Mouse (Mus musculus) forebrain, embryonic 13.5 days (tissue): ENCODE measurements around the gene 9430097D07Rik. TPM values are rescaled to one million over a fixed set of nuclear protein-coding genes. Genes with fewer than 3 reads are reported as not detected.

Experiments
- ATAC-seq: fragments of 200-750 bp; cut with Nextera tagmentation; 2 replicates; pipeline ENCODE4 v1.8.0; 2017
- H3K27ac ChIP-seq: fragments of 300-500 bp; sonication (generic); 2 replicates; pipeline ENCODE4 v1.5.1; 2015; ENCODE audit warnings: inconsistent platforms, mild to moderate bottlenecking, moderate library complexity
- H3K27me3 ChIP-seq: fragments of 300-500 bp; sonication (generic); 2 replicates; pipeline ENCODE4 v1.6.1; 2015; ENCODE audit warnings: mild to moderate bottlenecking, inconsistent platforms
- H3K36me3 ChIP-seq: fragments of 300-500 bp; sonication (generic); 2 replicates; pipeline ENCODE4 v1.6.1; 2015; ENCODE audit warnings: mild to moderate bottlenecking, inconsistent platforms; ENCODE audit not compliant: poor library complexity, severe bottlenecking
- H3K4me1 ChIP-seq: fragments of 300-500 bp; sonication (generic); 2 replicates; pipeline ENCODE4 v1.6.1; 2015; ENCODE audit warnings: inconsistent platforms
- H3K4me2 ChIP-seq: fragments of 300-500 bp; sonication (generic); 2 replicates; pipeline ENCODE4 v1.6.1; 2015; ENCODE audit warnings: inconsistent platforms, mild to moderate bottlenecking, moderate library complexity
- H3K4me3 ChIP-seq: fragments of 300-500 bp; sonication (generic); 2 replicates; pipeline ENCODE4 v1.5.1; 2015; ENCODE audit warnings: mild to moderate bottlenecking, inconsistent platforms
- H3K9ac ChIP-seq: fragments of 300-500 bp; sonication (generic); 2 replicates; pipeline ENCODE4 v1.6.1; 2015; ENCODE audit warnings: mild to moderate bottlenecking, inconsistent platforms
- H3K9me3 ChIP-seq: fragments of 300-500 bp; sonication (generic); replicated peaks from 2 replicates; pipeline ENCODE4 v1.6.1; 2016; ENCODE audit warnings: inconsistent platforms
- WGBS: fragments of 180-500 bp; shearing (Covaris S2); methylation state at CpG from one replicate; pipeline ENCODE4 v1.1.7; 2015; 5-methylcytosine and 5-hydroxymethylcytosine counted together
- polyA plus RNA-seq: library from polyadenylated mRNA; unstranded; fragments of >200 nt; fragmentation: Nextera tagmentation; extraction: Ambion mirVana; gene quantifications from 2 replicates; pipeline ENCODE4 v1.2.1, GENCODE M21; 2015

Gene 9430097D07Rik
- polyA plus RNA-seq, 1 experiment from 2014 or later, result 0.18 TPM

DNA sequence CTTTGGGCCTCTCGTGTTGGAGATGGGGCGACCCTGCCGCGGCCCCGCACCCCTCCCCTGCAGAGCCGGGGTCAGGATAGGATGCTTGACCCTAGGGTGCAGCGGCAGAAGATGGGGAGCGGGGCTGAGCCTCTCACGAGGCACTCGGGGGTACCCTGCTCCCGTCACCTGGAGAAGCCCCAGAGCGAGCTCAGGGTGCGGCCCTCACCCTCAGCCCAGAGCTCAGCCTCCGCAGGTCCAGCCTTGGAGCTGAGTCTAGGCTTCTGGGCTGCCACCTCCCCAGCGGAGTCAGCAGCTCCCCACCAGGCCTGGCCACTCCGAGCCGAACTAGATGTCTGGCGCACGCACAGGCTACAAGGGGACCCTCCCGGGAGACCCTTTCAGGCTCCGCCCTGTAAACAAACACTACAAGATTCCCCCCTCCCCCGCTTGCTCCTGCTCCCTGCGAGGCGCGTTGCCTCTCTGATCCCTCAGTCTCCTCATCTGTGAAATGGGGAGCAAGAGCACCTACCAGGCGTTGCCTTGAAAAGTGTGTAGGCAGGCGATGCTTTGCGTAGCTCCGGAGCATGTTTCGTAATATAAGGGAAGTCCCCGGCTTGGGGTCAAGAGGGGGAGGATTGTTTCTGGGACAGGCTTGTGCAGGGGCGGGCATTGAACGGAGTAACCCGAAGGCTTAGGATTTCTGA lies 31.9 kb upstream of the 9430097D07Rik start:
- H3K9ac ChIP-seq, result peak overlapping the region; percentile 78
- H3K4me3 ChIP-seq, result peak overlapping the region; percentile 63
- peaks cover 22% of the 10 kb centered on the region for H3K4me1 ChIP-seq
- H3K9me3 ChIP-seq, result no peaks in the 10 kb centered on the region
- 6% methylated on average over 34 of the region's 34 CpGs for WGBS
- peak; percentile 54 for ATAC-seq
- H3K27ac ChIP-seq, result no peak overlapping the region
- H3K36me3 ChIP-seq, result no peaks in the 10 kb centered on the region
- H3K27me3 ChIP-seq, result no peaks in the 10 kb centered on the region
- H3K4me2 ChIP-seq, result peak overlapping the region; percentile 83

GRCm38 (mm10) chr2:32606161-32607142 lies 31.0 kb upstream of the 9430097D07Rik start:
- Histone ChIP-seq H3K9ac (peak overlapping the region; percentile 78), H3K9me3 (no peaks in the 10 kb centered on the region), H3K36me3 (no peaks in the 10 kb centered on the region), H3K27me3 (no peaks in the 10 kb centered on the region), H3K4me3 (peak overlapping the region; percentile 63), H3K4me1 (peaks cover 23% of the 10 kb centered on the region), H3K4me2 (peak overlapping the region; percentile 83), H3K27ac (no peak overlapping the region)
- WGBS, result 14% methylated on average over 46 of the region's 55 CpGs
- peak; percentile 90 for ATAC-seq

DNA sequence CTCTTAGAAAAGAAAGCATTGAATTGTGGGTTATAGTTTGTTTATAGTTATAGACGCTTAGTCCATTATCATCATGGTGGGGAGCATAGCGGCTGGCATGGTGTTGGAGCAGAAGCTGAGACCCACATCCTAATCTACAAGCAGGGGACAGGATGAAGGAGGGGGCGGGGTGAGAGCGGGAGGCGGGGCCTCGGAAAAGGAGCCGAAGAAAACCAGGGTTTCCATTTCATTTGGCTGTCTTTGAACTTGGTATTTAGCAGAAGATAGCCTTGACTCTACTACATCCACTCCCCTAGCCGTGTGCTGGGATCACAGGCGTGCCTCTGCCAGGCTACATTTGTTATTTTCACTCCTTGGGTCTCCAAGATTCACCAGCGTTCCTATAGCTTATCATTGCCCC lies 29.1 kb upstream of the 9430097D07Rik start:
- WGBS, result 43% methylated on average over 10 of the region's 10 CpGs
- Histone ChIP-seq H3K9me3 (no peaks in the 10 kb centered on the region), H3K36me3 (no peaks in the 10 kb centered on the region), H3K9ac (no peak overlapping the region), H3K4me3 (no peak overlapping the region), H3K4me1 (peaks cover 15% of the 10 kb centered on the region), H3K4me2 (no peak overlapping the region), H3K27me3 (no peaks in the 10 kb centered on the region), H3K27ac (no peak overlapping the region)
- ATAC-seq, result no peak

- Histone ChIP-seq H3K4me3 (peak overlapping the region; percentile 26), H3K9ac (no peak overlapping the region)
These were observed 27.1 kb upstream of the 9430097D07Rik start for GRCm38 (mm10) chr2:32602600-32603054.

DNA sequence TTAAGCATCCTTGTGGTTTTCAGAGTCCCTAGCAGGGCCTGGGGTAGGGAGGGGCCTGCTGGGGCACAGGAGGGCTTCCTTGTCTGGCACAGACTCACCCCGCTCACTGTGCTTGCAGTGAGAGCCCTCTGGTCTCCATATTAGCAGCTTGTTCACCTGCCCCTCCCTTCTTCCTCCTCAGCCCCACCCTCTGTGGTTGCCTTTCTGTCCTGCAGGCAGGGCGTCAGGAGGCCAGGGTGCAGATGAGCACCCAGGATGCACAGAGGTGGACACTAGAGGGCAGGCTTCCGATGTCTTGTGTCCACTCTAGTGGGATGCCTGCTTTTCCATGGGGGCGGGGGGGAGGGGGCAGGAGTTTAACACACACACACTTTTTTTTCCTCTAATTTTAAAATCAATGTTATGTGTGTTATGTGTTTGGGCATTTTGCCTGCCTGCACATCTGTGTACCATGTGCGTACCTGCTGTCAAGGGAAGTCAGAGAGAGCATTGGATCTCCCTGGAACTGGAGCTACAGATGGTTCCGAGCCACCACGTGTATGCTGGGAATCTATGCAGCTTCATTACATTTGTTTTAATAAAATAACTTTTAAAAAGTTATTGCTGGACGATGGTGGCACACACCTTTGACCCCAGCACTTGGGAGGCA lies 26.1 kb upstream of the 9430097D07Rik start:
- Histone ChIP-seq H3K4me2 (no peak overlapping the region), H3K27ac (no peak overlapping the region), H3K9ac (no peak overlapping the region), H3K4me1 (peaks cover 7% of the 10 kb centered on the region; the same call in 1 of the 2 replicates), H3K36me3 (no peaks in the 10 kb centered on the region), H3K4me3 (no peak overlapping the region), H3K27me3 (no peaks in the 10 kb centered on the region), H3K9me3 (no peaks in the 10 kb centered on the region)
- no peak for ATAC-seq
- 48% methylated on average over 7 of the region's 8 CpGs for WGBS

More at GRCm38 (mm10) chr2:32602600-32603054, 27.1 kb upstream of the 9430097D07Rik start:
- Histone ChIP-seq H3K27ac (no peak overlapping the region), H3K9me3 (no peaks in the 10 kb centered on the region), H3K4me2 (peak overlapping the region; percentile 53), H3K27me3 (no peaks in the 10 kb centered on the region), H3K36me3 (no peaks in the 10 kb centered on the region), H3K4me1 (peaks cover 4% of the 10 kb centered on the region; the same call in 1 of the 2 replicates)
- WGBS, result 0% methylated on average over 11 of the region's 11 CpGs
- ATAC-seq, result no peak

- Histone ChIP-seq H3K4me1 (peaks cover 9% of the 10 kb centered on the region; the same call in 1 of the 2 replicates), H3K9me3 (no peaks in the 10 kb centered on the region), H3K27me3 (no peaks in the 10 kb centered on the region), H3K27ac (no peak within 1 kb of the TSS), H3K4me2 (no peak within 1 kb of the TSS), H3K9ac (no peak within 1 kb of the TSS), H3K36me3 (0 out of 2 replicates have a peak, but pooled peaks cover under 1% of the 10 kb centered on the region), H3K4me3 (no peak within 1 kb of the TSS)
- 85% methylated on average over 3 of the region's 3 CpGs for WGBS
- ATAC-seq, result no peak
These were observed 23.9 kb upstream of the 9430097D07Rik start, which contains the start of gene St6galnac6 for GRCm38 (mm10) chr2:32599409-32599808. TSS of gene St6galnac6 (plus strand) at chr2:32599709.

GRCm38 (mm10) chr2:32598506-32598905 lies 23.0 kb upstream of the 9430097D07Rik start:
- WGBS, result 86% methylated on average over 8 of the region's 8 CpGs
- peaks cover 9% of the 10 kb centered on the region; the same call in 1 of the 2 replicates for H3K4me1 ChIP-seq
- H3K27ac ChIP-seq, result no peak overlapping the region
- 0 out of 2 replicates have a peak, but pooled peaks cover 5% of the 10 kb centered on the region for H3K36me3 ChIP-seq
- no peaks in the 10 kb centered on the region for H3K27me3 ChIP-seq
- ATAC-seq, result no peak
- no peak overlapping the region for H3K9ac ChIP-seq
- no peak overlapping the region for H3K4me3 ChIP-seq
- no peak overlapping the region for H3K4me2 ChIP-seq
- no peaks in the 10 kb centered on the region for H3K9me3 ChIP-seq

DNA sequence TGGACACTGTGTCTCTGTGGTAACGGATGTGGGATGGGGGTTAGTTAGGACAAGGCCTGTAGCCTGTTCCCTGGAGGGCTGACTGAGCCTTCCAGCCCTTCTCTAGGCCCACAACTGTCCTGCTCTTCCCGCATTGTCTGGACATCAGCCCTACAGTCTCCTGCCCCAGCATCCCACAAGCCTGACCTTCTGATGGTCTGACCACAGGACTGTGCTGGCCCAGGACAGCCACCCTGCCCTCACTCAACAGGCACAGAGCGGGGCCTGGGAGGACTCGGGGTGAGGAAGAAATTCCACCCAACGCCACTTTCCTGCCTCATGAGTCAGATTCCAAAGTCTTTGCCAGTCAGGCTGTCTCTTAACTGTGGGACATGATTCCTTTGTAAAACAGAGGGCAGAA lies 22.2 kb upstream of the 9430097D07Rik start:
- no peak overlapping the region for H3K4me2 ChIP-seq
- H3K36me3 ChIP-seq, result 0 out of 2 replicates have a peak, but pooled peaks cover 5% of the 10 kb centered on the region
- ATAC-seq, result no peak
- whole genome bisulfite sequencing, result 94% methylated on average over 5 of the region's 5 CpGs
- no peaks in the 10 kb centered on the region for H3K27me3 ChIP-seq
- H3K9me3 ChIP-seq, result no peaks in the 10 kb centered on the region
- H3K4me1 ChIP-seq, result peaks cover 9% of the 10 kb centered on the region; the same call in 1 of the 2 replicates
- no peak overlapping the region for H3K4me3 ChIP-seq
- H3K27ac ChIP-seq, result no peak overlapping the region
- no peak overlapping the region for H3K9ac ChIP-seq

DNA sequence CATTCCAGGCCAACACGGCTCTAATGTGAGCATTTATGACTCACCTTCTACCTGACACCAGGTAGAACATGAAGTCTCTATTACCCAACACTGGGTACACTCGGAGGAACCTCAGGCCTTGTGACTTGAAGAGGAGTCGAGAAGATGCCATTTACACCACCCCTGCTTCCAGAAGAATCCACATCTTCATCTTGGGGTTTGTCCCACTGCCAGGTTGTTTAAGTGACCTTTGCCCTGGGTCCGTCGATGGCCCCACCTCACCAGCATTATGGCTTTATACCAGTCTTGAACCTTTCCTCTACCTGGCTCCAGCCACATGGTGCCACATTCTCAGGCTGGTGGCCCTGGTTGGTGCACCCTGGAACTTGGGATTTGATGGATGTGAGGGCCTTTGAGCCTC lies 21.8 kb upstream of the 9430097D07Rik start:
- Histone ChIP-seq H3K27me3 (no peaks in the 10 kb centered on the region), H3K36me3 (0 out of 2 replicates have a peak, but pooled peaks cover 5% of the 10 kb centered on the region), H3K9ac (no peak overlapping the region), H3K9me3 (no peaks in the 10 kb centered on the region), H3K27ac (0 out of 2 replicates have a peak overlapping the region, but pooled peaks have one; percentile 69), H3K4me2 (no peak overlapping the region), H3K4me1 (0 out of 2 replicates have a peak, but pooled peaks cover 5% of the 10 kb centered on the region), H3K4me3 (no peak overlapping the region)
- ATAC-seq, result no peak
- WGBS, result 93% methylated on average over 5 of the region's 5 CpGs

GRCm38 (mm10) chr2:32596725-32597124 lies 21.2 kb upstream of the 9430097D07Rik start:
- no peak overlapping the region for H3K9ac ChIP-seq
- no peak for ATAC-seq
- WGBS, result 81% methylated on average over 13 of the region's 13 CpGs
- no peak overlapping the region for H3K4me3 ChIP-seq
- H3K9me3 ChIP-seq, result no peaks in the 10 kb centered on the region
- H3K36me3 ChIP-seq, result 0 out of 2 replicates have a peak, but pooled peaks cover 5% of the 10 kb centered on the region
- 0 out of 2 replicates have a peak, but pooled peaks cover 5% of the 10 kb centered on the region for H3K4me1 ChIP-seq
- no peaks in the 10 kb centered on the region for H3K27me3 ChIP-seq
- H3K27ac ChIP-seq, result peak overlapping the region; percentile 69; the same call in 1 of the 2 replicates
- no peak overlapping the region for H3K4me2 ChIP-seq

GRCm38 (mm10) chr2:32591249-32591648 lies 15.8 kb upstream of the 9430097D07Rik start:
- Histone ChIP-seq H3K36me3 (0 out of 2 replicates have a peak, but pooled peaks cover 5% of the 10 kb centered on the region), H3K4me1 (peaks cover 30% of the 10 kb centered on the region), H3K9ac (no peak overlapping the region), H3K27me3 (no peaks in the 10 kb centered on the region), H3K27ac (no peak overlapping the region), H3K9me3 (no peaks in the 10 kb centered on the region), H3K4me3 (no peak overlapping the region), H3K4me2 (no peak overlapping the region)
- ATAC-seq, result no peak
- 87% methylated on average over 6 of the region's 6 CpGs for WGBS
